Mouse (Mus musculus) ES-Bruce4 (cell line): ENCODE results near the gene Casc4. TPM values are rescaled to one million over a fixed set of nuclear protein-coding genes. Genes with fewer than 3 reads are reported as not detected.
A peak's percentile ranks its signal among the peaks of the same experiment; 100 is the strongest.

Experiments used
- H3K27ac ChIP-seq: 2 replicates; pipeline ENCODE4 v1.5.1; 2012; ENCODE audit warnings: low read length, inconsistent platforms; ENCODE audit not compliant: insufficient read depth
- H3K27me3 ChIP-seq: 2 replicates; pipeline ENCODE4 v1.6.1; 2012; ENCODE audit warnings: mild to moderate bottlenecking, low read length, inconsistent platforms; ENCODE audit not compliant: control insufficient read depth, poor library complexity, insufficient read depth, severe bottlenecking
- H3K36me3 ChIP-seq: 2 replicates; pipeline ENCODE4 v1.6.1; 2012; ENCODE audit warnings: inconsistent platforms, mild to moderate bottlenecking, low read length, moderate library complexity; ENCODE audit not compliant: control insufficient read depth, poor library complexity, insufficient read depth, severe bottlenecking
- H3K4me1 ChIP-seq: one replicate; pipeline ENCODE4 v1.8.1; 2011; ENCODE audit warnings: low read length; ENCODE audit not compliant: control insufficient read depth, insufficient read depth
- H3K4me3 ChIP-seq: 2 replicates; pipeline ENCODE4 v1.5.1; 2011; ENCODE audit warnings: low read depth, mild to moderate bottlenecking, low read length
- H3K9ac ChIP-seq: 2 replicates; pipeline ENCODE4 v1.6.1; 2012; ENCODE audit warnings: low read depth, mild to moderate bottlenecking, inconsistent platforms; ENCODE audit not compliant: poor library complexity, severe bottlenecking
- H3K9me3 ChIP-seq: replicated peaks from 2 replicates; pipeline ENCODE4 v1.6.1; 2012; ENCODE audit warnings: mild to moderate bottlenecking, low read length, inconsistent platforms; ENCODE audit not compliant: control insufficient read depth, poor library complexity, insufficient read depth, severe bottlenecking
- CTCF ChIP-seq: IDR thresholded peaks from one replicate; pipeline ENCODE4 v1.8.1; 2011; ENCODE audit warnings: low read depth, low read length
- EP300 ChIP-seq: IDR thresholded peaks from 2 replicates; pipeline ENCODE4 v1.6.1; 2011; ENCODE audit warnings: low read depth, low read length; ENCODE audit not compliant: insufficient read depth
- POLR2A ChIP-seq: IDR thresholded peaks from one replicate; pipeline ENCODE4 v1.8.1; 2011; ENCODE audit warnings: low read length; ENCODE audit not compliant: insufficient read depth
- polyA plus RNA-seq: library from polyadenylated mRNA; stranded (reverse); fragments of >200 nt; gene quantifications from 2 replicates; pipeline ENCODE4 v1.2.4, GENCODE M21; 2011; ENCODE audit warnings: low read depth; ENCODE audit not compliant: missing spikeins, insufficient read depth, insufficient read length

Casc4 gene
- polyA plus RNA-seq, 1 experiment: 77.6 TPM

DNA sequence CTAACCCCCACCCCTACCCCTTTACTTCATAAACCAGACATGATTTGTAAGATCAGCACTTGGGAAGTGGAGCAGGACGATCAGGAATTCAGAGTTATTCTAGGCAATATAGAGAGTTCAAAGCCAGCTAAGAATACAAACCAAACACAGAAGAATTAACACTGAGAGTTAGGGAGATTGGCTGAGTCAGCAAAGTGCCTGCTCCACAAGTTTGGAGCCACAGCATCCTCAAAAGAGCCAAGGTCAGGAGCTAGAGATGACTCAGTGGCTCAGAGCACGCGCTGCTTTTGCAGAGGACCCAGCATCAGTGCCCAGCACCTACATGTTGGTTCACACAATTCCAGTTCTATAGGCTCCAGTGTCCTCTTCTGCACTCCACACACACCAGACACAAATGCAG is 76.6 kb downstream of the Casc4 start:
- TF ChIP-seq POLR2A: no peak
- no peak for TF ChIP-seq EP300
- no peak for TF ChIP-seq CTCF
- Histone ChIP-seq H3K27me3 (no peaks in the 10 kb centered on the region), H3K4me3 (no peak overlapping the region)

DNA sequence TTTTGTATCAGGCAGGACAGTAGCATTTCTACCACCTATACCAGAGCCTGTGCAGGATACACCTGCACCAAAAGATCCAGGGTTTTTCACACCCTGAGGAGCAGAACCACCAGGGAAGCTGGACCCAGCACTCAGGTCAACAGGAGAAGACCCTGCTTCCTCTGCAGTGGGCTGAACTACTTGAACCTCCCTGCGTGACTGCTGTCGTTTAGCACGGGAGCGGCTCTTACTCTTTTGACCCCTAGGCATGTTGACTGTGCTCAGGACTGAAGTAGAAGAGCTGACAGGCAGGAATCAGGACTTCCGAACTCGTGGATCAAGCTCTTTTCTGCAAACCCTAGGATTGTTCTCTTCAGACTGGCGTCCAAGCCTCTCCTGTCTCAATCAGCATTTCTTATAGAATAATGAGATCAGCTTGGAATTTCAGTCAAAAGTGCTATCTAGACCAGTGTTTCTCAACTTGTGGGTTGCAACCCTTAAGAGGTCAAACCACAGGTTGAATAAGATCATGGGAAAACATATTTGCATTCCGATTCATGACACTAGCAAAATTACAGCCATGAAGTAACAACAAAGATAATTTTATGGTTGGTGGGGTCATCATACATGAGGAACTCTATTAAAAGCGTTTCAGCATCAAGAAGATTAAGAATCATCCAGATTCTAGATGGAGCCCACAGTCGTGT is 88.3 kb downstream of the Casc4 start:
- no peak for TF ChIP-seq CTCF
- TF ChIP-seq POLR2A: no peak
- no peak for TF ChIP-seq EP300
- peaks cover 4% of the 10 kb centered on the region for H3K36me3 ChIP-seq
- H3K4me1 ChIP-seq: no peaks in the 10 kb centered on the region
- peak overlapping the region; percentile 70 for H3K9ac ChIP-seq
- H3K27ac ChIP-seq: peak overlapping the region; percentile 68
- H3K27me3 ChIP-seq: no peaks in the 10 kb centered on the region
- peak overlapping the region; percentile 95 for H3K4me3 ChIP-seq
- peaks cover 2% of the 10 kb centered on the region; the same call in 1 of the 2 replicates for H3K9me3 ChIP-seq

More for the DNA sequence above, 76.6 kb downstream of the Casc4 start:
- Histone ChIP-seq H3K4me1 (no peaks in the 10 kb centered on the region), H3K36me3 (no peaks in the 10 kb centered on the region), H3K27ac (no peak overlapping the region), H3K9ac (no peak overlapping the region), H3K9me3 (0 out of 2 replicates have a peak, but pooled peaks cover 3% of the 10 kb centered on the region)

DNA sequence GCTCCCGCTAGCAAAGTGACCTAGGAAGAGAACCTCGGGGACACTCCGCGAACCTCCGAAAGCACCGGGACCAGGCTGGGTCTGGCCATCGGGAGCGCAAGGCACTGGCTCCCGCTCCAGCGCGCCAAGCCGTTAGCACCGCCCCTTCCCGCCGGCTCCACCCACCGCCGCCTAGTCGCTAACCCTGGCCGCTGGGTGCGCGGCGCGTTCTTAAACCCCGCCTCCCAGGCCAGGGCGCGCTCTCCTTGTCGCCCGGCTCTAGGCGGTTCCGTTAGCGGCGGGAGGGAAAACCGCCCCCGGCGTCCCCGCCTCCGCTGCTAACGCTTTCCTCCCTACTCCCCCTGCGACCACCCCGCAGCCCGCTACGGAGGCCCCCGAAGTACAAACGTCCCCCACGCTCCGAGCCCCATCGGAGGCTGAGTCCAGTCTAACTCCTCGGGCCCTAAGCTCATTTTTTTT is 89.0 kb downstream of the Casc4 start, which contains the start of the genes Ctdspl2 and Mageb3:
Gene Ctdspl2, plus strand, starts transcription at position 237 of the 459 bp plus-strand sequence.
Gene Mageb3, minus strand, starts transcription at position 328 of the 459 bp plus-strand sequence.
- TF ChIP-seq POLR2A (peak; percentile 96), CTCF (no peak), EP300 (peak; percentile 44; the same call in 1 of the 2 replicates)
- Histone ChIP-seq H3K27ac (peak within 1 kb of the TSS; percentile 72), H3K9ac (peak within 1 kb of the TSS; percentile 70), H3K4me3 (peak within 1 kb of the TSS; percentile 95), H3K9me3 (no peaks in the 10 kb centered on the region; the same call in 1 of the 2 replicates), H3K27me3 (no peaks in the 10 kb centered on the region), H3K36me3 (peaks cover 5% of the 10 kb centered on the region), H3K4me1 (no peaks in the 10 kb centered on the region)

DNA sequence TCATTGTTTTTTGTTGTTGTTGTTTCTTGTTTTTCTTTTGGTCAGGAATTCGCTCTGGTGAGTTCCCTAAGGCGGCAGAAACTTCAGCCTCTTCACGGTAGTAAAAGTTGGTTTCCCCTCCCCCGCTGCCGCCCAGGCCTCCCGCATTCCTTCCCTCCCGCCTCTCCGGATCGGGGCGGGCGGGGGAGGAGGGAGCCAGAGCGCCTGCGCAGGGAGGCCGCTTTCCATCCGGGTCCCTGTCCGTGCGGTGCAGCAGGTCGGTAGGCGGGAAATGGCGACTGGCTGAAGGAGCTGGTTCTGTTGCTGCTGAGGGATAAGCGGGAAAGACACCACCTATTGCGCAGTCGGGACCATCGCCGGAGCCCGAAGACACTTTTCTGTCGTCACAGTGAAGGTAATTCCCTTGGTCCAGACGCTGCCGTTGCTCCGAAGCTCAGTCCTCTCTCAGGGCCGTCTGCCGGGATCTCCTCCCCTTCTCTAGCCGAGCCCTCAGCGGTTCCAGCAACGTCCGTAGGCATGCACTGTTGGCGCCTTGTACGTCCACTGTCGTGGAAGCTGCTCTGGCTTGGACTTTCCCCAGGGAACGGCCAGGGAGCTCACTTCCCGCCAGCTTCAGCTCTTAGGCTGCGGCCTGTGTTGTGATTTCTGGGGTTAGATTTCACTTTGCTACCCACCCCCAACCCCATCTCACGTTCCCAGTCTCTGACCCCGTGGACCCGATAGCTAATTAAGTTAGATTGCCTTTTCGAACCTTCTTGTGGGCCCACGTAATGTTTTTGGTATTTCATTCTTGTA is 89.7 kb downstream of the Casc4 start:
- TF ChIP-seq POLR2A (peak; percentile 57), EP300 (0 out of 2 replicates have a peak, but pooled peaks have one; percentile 4), CTCF (no peak)
- peak overlapping the region; percentile 70 for H3K9ac ChIP-seq
- H3K27me3 ChIP-seq: no peaks in the 10 kb centered on the region
- no peaks in the 10 kb centered on the region; the same call in 1 of the 2 replicates for H3K9me3 ChIP-seq
- peak overlapping the region; percentile 72 for H3K27ac ChIP-seq
- H3K4me3 ChIP-seq: peak overlapping the region; percentile 92
- peaks cover 7% of the 10 kb centered on the region for H3K36me3 ChIP-seq
- no peaks in the 10 kb centered on the region for H3K4me1 ChIP-seq

DNA sequence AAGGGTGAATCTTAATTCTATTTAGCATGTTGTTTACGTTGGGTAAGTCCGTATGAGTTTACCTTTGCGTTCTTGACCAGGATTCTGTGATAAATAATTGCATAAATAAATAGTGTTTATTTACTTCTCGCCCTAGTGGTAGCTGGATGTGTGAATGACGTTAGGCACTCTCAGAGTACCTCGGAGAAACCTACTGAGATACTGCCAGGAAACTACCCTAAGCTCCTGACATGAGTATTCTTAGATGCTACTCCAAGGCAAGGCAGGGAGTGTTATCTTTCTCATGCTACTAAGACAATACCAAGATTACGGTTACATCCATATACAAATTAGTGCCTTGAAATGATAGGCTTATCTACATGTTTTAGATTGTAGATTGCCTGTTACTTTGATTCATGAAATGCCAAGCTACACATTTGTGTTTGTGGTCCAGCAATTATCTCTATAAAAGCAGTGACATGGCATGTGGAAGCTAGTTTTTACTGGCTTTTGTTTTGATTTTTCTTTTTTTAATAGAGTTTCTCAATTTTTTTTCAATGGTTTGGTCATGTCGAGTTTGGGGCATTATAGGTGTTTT is 90.5 kb downstream of the Casc4 start:
- Histone ChIP-seq H3K9me3 (no peaks in the 10 kb centered on the region), H3K4me1 (no peaks in the 10 kb centered on the region), H3K4me3 (peak overlapping the region; percentile 92), H3K36me3 (peaks cover 10% of the 10 kb centered on the region), H3K9ac (peak overlapping the region; percentile 70), H3K27me3 (no peaks in the 10 kb centered on the region), H3K27ac (no peak overlapping the region)
- TF ChIP-seq POLR2A (no peak), CTCF (no peak), EP300 (no peak)

Other genes with a start within 250 kb of the Casc4 start
- 10.5 and 11.0 TPM in 2 replicates for gene Frmd5, start 59.9 kb upstream of the Casc4 start, polyA plus RNA-seq
- gene Ctdspl2, start 89.0 kb downstream of the Casc4 start, polyA plus RNA-seq: 73.4 and 74.4 TPM in 2 replicates
- not detected in 2 replicates for gene Mageb3, start 89.1 kb downstream of the Casc4 start, polyA plus RNA-seq
- gene Eif3j1, start 161.6 kb downstream of the Casc4 start, polyA plus RNA-seq: 21.8 and 24.4 TPM in 2 replicates